Mouse (Mus musculus): Measurements from ENCODE around the gene G3bp1.

- TF ChIP-seq E2F4 (IDR thresholded peaks at IDR 0.05; ENCODE audit: borderline replicate concordance, low read depth, low read length) (no peak), CTCF (IDR thresholded peaks at IDR 0.05 in 2 of 3, conservative IDR thresholded peaks at IDR 0.05 in 1 of 3; ENCODE audit: control insufficient read depth in 1 of 3, insufficient read depth in 1 of 3, low read depth in 2 of 3, low read length in 3 of 3, poor library complexity in 1 of 3, severe bottlenecking in 1 of 3) (no peak), NRF1 (IDR thresholded peaks at IDR 0.05; ENCODE audit: insufficient read depth, low read depth, low read length, poor library complexity, severe bottlenecking) (no peak), EP300 (IDR thresholded peaks at IDR 0.05; ENCODE audit: low read depth in 1 of 2, low read length in 2 of 2) (no peak), HCFC1 (IDR thresholded peaks at IDR 0.05; ENCODE audit: low read depth, low read length) (no peak), POLR2A (IDR thresholded peaks at IDR 0.05; ENCODE audit: control insufficient read depth in 1 of 2, insufficient read depth in 1 of 2, low read depth in 1 of 2, low read length in 2 of 2, poor library complexity in 1 of 2) (no peak), ELF1 (IDR thresholded peaks at IDR 0.05; ENCODE audit: low read depth, low read length) (no peak), KAT2A (conservative IDR thresholded peaks at IDR 0.05; ENCODE audit: low read depth, low read length) (no peak), JUND (IDR thresholded peaks at IDR 0.05; ENCODE audit: low read depth, low read length) (no peak), TAL1 (IDR thresholded peaks at IDR 0.05; ENCODE audit: low read length) (no peak), BHLHE40 (IDR thresholded peaks at IDR 0.05; ENCODE audit: borderline replicate concordance, low read depth, low read length) (no peak), ETS1 (IDR thresholded peaks at IDR 0.05; ENCODE audit: low read depth, low read length) (no peak), POLR2AphosphoS5 (IDR thresholded peaks at IDR 0.05; ENCODE audit: borderline replicate concordance, low read depth, low read length) (no peak), SIN3A (IDR thresholded peaks at IDR 0.05; ENCODE audit: low read length) (no peak)
Observed at GRCm38 (mm10) chr11:55453640-55454039, 15.8 kb upstream of the G3bp1 start.

Data from MEL (cell line).